Mouse (Mus musculus): ENCODE measurements around the gene Galnt4.

DNA sequence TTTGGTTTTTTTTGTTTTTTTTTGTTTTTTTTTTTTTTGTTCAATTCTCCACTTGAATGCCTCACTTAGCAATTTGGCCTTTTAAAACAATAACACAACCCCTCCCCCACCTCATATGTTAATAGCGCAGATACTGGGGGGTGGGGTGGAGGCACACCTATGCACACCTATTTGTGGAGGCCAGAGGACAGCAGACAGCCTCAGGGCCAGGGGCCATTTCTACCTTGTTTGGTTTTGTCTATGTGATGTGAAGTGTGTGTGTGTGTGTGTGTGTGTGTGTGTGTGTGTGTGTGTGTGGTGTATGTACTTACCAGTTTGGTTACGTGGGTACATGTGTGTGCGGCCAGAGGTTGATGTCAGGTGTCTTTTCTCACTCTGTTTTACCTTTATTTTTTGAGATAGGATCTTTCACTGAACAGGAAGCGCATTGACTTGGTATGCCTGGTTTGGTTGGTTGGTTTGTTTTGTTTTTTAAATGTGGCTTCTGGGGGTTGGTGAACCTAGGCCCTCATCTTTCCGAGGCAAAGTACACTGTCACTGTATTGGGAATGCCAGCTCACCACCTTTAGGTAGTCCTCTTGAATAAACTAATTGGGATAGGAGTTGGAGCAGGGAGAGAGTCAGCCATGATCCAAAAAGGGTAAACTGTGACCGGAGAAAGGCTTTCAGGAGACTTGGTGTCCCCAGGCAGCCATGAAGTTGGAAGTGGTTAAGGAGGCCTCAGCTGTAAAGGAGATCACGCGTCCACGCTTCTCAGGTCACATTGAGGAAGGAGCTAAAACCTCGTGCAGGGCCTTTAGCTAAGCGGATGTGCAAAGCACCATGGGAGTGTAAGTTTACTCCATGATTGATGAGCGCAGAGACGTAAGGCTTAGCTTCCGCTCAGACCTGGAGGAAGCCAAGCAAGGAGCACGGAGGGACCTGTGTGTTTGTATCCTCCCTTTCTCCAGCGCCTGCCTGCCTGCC is 9.0 kb downstream of the Galnt4 start:
- TF ChIP-seq POLR2A (IDR thresholded peaks at IDR 0.05; ENCODE audit: extremely low read depth, insufficient read depth, low read length): no peak
- no peak for TF ChIP-seq CTCF (IDR thresholded peaks at IDR 0.05; ENCODE audit: extremely low read depth, insufficient read depth, low read length)
